Mouse (Mus musculus) v-Abl transformed pro-B cells (cell line): ENCODE measurements around the gene Prpf40b.

Experiments
- in situ Hi-C, 2 experiments: fragments of 400-800 bp; cut with MboI; formaldehyde crosslinking; loops; one replicate each; pipeline ENCODE4 v1.15.1; 2025; ENCODE audit not compliant: unreplicated experiment in 2 of 2

The Prpf40b gene

DNA sequence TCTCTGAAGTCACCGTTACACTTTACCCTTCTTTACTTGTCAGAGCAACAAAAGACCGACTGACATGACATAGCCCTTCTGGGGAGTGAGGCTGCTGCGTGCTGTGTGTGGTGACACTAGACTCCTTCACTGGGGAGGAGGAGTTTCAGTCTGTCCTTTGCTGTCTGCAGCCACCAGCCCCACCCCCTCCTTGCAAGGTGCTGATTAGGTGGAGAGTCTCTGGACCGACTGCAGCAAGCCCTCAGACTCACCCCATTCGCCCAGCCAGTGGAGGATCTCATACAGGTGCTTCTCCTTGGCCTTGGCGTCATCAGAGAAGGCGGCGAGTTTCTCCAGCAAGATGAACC is 9.7 kb upstream of the Prpf40b start:
- in situ Hi-C loops, result no loop called here

DNA sequence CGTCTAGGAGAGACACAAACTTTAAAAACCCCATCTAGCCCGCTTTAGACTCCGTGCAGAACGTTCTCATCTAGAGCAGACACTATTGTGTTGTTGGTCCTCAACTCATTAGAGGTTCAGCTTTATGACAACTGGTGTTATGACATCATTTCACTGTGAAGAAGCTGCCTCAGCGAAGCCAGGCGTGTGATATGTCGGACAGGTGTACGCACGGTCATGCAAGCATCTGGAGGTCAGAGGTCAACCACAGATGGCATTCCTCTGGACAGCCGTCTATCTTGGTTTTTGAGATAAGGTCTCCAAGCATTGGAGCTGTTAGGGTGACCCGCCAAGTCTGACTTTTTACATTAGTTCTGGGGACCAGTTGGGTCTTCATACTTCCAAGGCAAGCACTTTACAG is 4.3 kb upstream of the Prpf40b start:
- in situ Hi-C loops, result no loop called here

DNA sequence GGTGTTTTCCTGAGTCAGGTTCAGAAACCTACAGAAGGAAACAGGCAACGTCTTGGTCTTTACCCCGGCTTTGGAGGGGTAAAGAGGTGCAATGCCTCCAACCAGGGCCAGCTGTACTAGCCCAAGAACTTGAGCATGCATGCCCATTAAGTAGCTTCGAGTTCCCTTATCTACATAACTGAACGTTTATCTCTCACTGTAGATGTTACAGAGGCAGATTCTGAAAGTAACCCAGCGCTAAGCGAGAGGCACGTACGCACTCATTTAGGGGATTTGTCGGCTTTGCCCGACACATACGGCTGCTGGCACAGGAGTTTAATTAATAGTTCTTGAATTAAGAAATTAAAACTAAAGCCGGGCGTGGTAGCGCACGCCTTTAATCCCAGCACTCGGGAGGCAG is 600 bp upstream of the Prpf40b start:
- in situ Hi-C loops, result no loop called here

DNA sequence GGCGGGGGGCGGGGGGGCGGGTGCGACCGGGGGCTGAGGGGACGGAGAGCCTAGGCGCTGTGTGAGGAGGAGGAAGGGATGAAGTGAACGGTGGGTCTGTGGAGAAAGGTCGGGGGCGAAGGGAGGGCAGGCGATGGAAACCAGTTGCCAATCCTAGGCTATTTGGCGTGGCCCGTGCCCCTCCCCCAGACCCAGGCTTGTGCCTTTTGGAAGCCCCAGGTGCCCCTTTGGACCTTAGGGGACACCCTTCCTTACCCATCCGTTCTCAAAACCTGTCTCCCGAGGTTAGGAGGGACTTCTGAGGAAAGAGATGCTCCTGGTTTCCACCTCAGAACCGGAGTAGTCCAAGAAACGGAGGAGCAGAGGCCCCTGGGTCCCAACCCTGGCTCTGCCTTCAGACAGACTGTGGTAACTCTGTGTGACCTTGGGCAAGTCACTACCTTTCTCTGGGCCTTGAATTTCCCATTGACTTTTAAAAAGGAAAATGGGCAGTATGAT is 646 bp downstream of the Prpf40b start, which contains the start of gene Fam186b:
Fam186b (minus strand) TSS at position 405 of the 498 bp plus-strand sequence.
- in situ Hi-C loops, result no loop called here

DNA sequence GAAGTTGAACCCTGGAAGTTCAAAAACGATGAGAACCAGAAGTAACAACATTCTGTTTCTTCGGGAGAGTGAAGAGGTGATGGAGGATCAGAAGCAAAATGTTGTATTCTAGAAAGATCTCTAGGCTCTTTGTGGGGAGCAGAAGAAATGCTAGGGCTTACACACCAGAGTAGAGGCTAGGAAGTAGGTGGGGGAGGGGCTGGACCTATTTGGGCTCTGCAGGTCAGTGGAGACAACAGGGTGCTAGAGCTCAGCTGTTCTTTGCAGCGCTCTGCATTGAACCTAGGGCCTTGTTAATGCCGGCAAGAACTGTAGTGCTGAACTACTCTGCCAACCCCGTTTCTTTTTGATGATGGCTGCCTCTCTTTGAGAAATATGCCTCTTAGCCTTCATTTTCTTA is 1.3 kb downstream of the Prpf40b start:
- in situ Hi-C loops, result no loop called here

DNA sequence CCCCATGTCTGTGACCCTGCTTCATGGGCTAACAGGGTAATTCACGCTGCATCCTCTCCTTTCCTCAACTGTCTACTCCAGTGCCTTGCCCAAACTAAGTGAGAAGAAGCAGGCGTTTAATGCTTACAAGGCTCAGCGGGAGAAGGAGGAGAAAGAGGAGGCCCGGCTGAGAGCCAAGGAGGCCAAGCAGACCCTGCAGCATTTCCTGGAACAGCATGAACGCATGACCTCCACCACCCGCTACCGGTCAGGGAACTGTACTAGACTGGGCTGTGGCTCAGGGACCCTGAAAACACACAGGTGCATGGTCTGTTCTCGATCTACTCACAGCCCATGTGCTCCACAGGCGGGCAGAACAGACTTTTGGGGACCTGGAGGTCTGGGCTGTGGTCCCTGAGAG is 12.6 kb downstream of the Prpf40b start:
- in situ Hi-C loops, result no loop called here

DNA sequence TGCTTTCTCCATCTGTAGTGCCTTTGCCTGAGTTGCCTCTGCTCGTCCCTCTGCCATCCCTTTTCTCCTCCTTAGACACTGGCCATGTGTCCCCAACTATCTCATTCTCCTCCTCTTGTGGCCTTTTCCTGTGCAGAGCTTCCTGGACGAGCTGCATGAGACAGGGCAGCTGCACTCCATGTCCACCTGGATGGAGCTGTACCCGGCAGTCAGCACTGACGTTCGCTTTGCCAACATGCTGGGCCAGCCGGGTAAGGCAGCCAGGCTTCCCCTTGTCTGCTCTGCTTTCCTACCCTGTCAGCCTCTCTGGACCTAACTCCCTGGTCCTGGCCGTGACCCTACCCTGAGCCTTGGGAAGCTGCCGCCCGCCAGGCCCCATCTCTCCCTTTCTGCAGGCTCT is 14.7 kb downstream of the Prpf40b start:
- in situ Hi-C loops, result no loop called here

DNA sequence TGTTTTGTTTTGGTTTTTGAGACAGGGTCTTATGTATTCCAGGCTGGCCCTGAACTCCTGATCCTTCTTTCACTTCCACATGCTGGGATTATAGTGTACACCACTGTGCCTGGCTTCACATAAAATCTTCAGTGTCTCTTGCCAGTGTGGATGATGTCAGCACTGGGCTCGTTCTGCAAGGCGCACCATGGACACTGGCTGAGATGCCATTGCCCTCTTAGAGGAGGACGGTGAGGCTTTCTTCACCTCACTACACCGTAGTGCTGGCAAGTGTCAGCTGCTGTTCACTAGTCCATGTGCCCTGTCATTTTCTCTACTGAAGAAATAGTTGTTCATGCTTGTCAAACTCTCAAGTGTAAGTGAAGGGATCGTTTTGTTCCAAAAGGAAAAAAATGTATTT is 15.7 kb downstream of the Prpf40b start:
- in situ Hi-C loops, result no loop called here

DNA sequence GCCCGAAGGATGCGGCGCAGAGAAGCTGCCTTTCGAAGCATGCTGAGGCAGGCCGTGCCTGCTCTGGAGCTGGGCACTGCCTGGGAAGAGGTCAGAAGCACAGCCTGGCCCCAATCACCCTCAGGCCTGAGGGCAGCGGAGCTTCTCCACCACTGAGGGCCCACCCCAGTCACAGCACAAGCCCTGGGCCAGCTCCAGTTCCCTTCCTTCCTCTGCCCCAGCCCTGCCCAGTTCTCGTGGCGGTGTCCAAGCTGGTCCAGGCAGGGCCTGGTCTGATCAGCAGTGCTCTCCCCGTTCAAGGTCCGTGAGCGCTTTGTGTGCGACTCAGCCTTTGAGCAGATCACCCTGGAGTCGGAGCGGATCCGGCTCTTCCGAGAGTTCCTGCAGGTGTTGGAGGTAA is 20.0 kb downstream of the Prpf40b start:
- in situ Hi-C loops, result loop anchor here (5.0 kb wide), 1 partner anchor 157 kb away; the partner anchor contains the start of gene Bcdin3d (in 2 of the 2)

DNA sequence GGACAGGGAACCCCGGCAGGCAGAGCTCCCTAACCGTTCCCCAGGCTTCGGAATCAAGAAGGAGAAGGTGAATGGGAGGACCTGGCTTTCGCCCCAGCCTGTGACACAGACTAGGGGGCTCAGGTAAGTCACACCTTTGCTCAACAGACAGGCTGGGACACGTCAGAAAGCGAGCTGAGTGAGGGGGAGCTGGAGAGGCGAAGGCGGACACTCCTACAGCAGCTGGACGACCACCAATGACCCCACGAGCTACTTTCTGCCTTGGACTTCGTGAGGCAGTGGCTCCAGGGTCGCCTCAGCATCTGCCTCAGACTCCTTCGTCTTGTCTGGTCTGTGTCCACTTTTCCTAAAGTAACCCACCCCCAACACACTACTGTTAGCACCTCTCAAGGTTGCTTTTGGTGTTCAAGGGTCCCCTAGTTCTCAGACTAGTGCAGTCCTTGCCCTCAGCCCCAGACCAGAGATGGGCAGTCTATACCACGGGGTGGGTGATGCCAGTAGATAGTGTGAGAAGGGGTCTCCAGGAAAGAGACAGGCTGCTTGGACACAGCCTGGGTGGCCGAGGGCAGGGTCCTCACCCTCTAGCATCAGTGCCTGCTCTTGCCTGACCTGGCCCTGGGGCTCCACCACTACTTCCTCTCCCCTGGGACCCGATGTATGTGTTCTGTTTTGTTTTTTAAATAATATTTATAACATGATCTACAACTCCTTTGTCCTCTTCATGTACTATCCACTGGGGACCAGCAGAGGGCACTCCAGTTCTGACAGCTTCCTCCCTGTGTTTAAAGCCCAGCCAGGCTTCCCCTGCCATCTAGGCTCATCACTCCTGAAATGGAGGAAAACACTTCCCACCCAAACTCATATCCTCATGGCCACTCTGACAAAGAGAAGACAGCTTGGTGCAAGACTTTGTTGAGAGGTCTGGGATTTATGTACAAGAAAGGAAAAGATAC is 21.7 kb downstream of the Prpf40b start:
- in situ Hi-C loops, result loop anchor here (5.0 kb wide), 1 partner anchor 156 kb away; the partner anchor contains the start of gene Bcdin3d (in 2 of the 2)

DNA sequence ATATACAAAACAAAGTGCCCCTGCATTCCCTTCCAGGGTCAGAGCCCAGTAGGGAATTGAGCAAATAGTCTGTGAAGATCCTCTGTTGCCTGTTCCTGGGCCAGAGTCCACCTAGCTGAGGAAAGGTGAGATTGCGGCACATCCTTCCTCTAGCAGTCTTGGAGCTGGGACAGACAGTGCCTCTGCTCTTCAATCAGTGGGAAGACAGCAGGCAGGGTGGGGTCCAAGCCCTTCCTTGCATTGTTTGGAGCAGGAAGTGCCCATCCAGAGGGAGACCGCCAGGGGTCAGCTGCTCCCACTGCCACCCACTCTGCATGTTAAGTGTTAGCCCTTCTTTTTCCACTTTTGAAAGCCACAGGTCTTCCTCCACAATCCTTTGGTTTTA is 22.4 kb downstream of the Prpf40b start:
- in situ Hi-C loops, result loop anchor here (5.0 kb wide), 1 partner anchor 155 kb away; the partner anchor contains the start of gene Bcdin3d (in 2 of the 2)

DNA sequence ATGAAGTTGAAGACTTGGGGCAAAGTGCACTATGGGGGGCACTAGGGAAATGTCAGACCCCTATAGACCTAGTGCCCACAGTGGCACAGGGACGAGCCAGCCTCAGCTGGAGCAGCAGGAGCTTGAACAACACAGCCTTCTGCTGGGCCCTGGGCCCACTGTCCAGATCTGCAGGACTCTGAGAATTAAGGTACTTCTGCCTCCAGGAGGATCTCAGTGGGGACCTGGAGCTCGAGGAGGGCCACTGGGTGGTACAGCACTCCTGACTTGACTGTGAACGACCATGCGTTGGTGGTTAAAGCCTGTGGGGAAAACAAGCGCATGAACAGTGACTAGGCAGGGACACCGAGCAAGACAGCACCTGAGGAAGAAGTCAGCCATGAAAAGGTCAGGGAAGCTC is 23.2 kb downstream of the Prpf40b start:
- in situ Hi-C loops, result loop anchor here (5.0 kb wide), 1 partner anchor 154 kb away; the partner anchor contains the start of gene Bcdin3d (in 2 of the 2)

DNA sequence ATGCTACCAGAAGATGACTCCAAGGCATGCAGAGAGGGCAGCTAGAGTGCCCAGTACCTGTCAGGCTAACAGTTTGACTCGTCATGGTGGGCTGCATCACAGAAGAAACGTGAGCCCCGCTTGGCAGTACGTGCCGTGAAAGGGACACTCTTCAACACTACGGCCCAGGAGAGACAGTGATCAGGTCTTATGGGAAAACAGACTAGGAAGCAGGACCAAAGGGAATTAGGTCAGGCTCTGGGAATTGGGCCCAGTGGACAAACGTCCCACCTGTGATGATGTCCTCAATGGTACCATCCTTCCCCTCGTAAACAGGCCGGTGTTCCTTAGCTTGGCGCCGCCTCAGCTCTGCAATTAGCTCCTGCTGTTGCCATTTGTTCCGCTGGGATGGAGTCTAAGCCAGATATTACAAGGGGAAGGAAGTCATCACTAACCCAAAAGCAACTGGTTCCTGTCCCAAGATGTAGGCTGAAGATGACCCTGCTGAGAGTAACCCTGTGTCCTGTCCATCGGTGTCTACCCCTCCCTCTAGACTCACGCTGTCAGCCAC is 24.0 kb downstream of the Prpf40b start:
- in situ Hi-C loops, result loop anchor here (5.0 kb wide), 1 partner anchor 153 kb away; the partner anchor contains the start of gene Bcdin3d (in 2 of the 2)

DNA sequence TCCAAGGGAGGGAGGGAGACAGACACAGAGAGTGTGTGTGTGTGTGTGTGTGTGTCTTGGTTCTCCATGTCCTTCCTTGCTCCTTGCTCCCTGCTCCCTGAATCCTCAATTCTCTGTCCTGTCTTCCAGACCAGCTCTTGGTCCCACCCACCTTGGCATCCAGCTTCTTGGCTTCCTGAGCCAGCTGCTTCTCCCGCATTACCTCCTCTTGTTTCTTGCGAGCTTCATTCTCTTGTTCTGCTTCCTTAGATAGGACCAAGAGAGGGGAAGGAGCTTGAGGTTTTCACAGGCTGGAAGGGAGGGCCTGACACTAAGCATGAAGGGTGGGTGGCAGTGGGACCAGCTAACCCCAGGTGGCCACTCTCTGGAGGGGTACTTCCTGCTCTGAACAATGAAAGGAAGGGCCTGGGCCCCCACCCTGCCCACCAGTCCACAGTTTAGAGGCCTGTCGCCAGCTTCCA is 24.6 kb downstream of the Prpf40b start:
- in situ Hi-C loops, result loop anchor here (5.0 kb wide), 1 partner anchor 153 kb away; the partner anchor contains the start of gene Bcdin3d (in 2 of the 2)

DNA sequence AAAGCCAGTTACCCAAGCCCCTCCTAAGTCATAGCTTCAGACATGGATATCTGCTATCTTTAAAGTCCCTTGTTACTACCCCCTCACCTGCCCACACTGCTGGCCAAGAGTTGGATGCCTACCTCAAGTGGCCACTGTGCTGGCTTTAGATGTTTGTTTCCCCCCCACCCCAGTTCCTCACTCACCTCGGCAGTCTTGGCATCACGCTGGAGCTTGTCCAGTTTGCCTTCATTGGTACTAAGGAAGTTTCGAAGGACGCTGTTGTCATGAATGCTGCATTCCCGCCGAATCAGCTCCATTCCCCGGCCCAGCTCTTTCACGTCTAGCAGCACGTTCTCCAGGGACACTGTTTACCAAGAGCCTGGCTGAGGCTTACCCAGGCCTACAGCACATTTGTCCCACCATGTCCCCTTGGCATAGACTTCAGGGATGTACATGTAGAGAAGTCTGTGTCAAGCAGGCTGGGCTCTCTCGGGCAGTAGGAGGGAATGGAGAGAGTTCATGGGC is 25.3 kb downstream of the Prpf40b start:
- in situ Hi-C loops, result no loop called here

DNA sequence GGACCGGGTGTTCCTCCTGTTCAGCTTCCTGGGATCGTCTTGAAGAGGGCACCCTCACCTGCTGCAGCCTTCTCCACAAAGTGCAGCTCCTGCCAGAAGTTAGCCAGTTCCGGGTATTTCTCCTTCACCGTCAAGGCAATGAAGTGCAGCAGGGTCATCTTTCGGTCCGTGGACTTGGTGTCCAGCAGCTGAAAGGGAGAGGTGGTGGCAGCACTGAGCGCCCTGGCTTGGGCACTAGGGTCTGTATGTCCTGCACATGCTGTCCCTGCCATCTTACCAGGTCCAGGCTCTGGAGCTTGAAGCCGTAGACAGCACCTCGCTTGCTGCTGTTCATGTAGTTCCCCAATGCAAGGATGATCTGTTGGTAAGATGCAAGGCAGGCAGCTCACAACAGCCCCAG is 26.1 kb downstream of the Prpf40b start:
- in situ Hi-C loops, result no loop called here

DNA sequence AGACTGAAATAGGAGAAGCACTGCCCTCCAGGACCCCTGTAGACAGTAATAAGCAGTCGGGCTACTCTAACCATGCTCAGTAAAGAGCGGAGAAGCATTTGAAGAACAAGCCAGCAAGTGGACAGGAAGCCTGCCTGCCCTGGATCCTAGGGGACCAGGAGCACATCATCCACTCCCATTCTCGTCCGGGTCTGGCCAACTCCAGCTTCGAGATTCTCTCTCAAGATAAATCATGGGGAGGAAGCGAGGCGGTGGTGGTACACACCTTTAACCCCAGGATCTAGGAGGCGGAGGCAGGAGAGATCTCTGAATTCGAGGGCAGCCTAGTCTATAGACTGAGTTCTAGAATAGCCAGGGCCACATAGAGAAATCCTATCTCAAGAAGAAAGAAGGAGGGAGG is 29.3 kb downstream of the Prpf40b start:
- in situ Hi-C loops, result no loop called here

DNA sequence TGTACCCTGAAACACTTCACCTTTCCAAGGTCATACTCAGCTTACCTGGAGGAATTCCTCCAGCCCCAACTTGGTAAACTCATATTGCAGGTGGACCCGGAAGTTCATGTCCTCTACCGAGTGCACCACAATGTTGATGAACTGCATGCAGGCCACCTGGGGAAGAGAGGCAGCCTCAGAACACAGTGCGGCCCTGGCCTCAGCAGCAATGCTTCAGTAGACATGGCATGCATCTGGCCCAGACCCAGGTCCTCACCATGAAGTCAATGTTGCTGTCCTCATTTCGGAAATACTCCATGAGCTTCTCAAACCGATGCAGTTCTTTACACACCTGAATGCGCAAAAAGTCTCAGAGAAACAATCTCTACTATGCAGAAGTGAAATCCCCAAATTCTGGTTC is 30.7 kb downstream of the Prpf40b start:
- in situ Hi-C loops, result loop anchor here in 1 of 2 experiments (5.0 kb wide), 1 partner anchor 47 kb away; the partner anchor contains the start of gene Fmnl3

DNA sequence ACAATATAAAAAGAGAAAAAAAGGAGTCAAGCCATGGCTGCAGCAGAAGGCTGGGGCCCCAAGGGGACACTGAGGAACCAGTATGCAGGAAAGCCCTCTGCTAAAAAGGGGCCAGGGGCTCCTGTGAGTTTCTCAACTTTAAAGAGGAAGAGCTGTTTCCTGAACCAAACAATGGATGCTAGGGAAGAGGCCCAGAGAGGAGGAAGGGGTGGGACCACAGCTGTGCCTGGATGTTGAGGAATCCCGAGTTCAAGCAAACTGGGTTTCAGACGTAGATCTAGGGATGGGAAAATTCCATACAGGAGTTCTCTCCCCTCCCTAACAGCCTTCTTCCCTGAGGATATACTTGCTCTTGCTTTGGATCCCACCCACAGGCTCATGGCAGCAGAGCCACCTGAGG is 31.5 kb downstream of the Prpf40b start:
- in situ Hi-C loops, result loop anchor here in 1 of 2 experiments (5.0 kb wide), 1 partner anchor 46 kb away; the partner anchor contains the start of gene Fmnl3

DNA sequence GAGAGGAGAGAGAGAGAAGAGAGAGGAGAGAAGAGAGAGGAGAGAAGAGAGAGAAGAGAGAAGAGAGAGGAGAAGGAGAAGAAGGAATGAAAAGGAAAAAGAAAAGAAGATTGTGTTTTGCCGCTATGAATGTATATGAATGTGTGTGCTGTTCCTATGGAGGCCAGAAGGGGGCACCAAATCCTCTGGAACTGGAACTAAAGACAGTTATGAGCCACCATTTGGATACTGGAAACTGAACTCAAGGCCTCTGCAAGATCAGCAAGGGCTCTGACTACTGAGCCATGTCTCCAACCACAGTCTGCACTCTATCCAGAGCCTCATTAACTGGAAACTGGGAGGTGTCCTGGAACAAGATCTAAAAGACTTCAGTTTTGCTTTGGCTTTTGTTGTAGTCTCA is 32.1 kb downstream of the Prpf40b start:
- in situ Hi-C loops, result loop anchor here in 1 of 2 experiments (5.0 kb wide), 1 partner anchor 45 kb away; the partner anchor contains the start of gene Fmnl3

DNA sequence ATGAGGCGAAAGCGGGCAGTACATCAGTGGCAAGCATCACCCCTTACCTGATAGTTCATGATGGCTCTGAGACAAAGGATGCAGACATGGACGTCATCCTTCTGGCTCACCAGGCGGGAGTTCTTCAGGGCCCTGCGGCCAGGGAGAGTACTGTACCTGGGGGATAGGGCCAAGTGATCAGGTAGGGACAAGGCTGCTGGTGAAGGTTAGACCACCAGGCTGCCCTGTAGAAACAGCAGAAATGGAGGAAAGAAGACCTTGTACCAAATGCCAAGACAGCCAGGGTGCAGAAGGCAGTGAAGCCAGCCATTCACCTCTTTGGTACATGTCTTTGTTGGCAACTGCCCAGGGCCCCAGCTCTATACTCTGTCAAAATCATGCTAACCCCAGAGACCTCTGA is 33.1 kb downstream of the Prpf40b start:
- in situ Hi-C loops, result loop anchor here in 1 of 2 experiments (5.0 kb wide), 1 partner anchor 44 kb away; the partner anchor contains the start of gene Fmnl3
